Mouse (Mus musculus) kidney, postnatal 36 days (tissue): ENCODE measurements at regions not wholly inside any gene's neighbourhood (a gene's known extent, or its start where the extent isn't known, plus 50 kb on each side); places are given as distances from the start of the nearest gene placed in this dataset.

Experiments used
- DNase-seq, 2 experiments: peaks; one replicate each; pipeline ENCODE4 v3.0.0; 2021 to 2022; ENCODE audit warnings: mixed read lengths in 2 of 2

GRCm38 (mm10) chr9:84296456-84296855 is 371.5 kb downstream of the Bckdhb start:
- no peak for DNase-seq

GRCm38 (mm10) chr9:84304398-84304797 is 379.5 kb downstream of the Bckdhb start:
- peak in 1 of 2 experiments; percentile 3 for DNase-seq

GRCm38 (mm10) chr9:84318811-84319210 is 393.9 kb downstream of the Bckdhb start:
- no peak for DNase-seq

GRCm38 (mm10) chr9:84319338-84319737 is 394.4 kb downstream of the Bckdhb start:
- no peak for DNase-seq

- DNase-seq, result peak in 1 of 2 experiments; percentile 21
These were observed 398.2 kb downstream of the Bckdhb start for GRCm38 (mm10) chr9:84323145-84323544.

GRCm38 (mm10) chr9:84331083-84331602 is 406.2 kb downstream of the Bckdhb start:
- DNase-seq, result no peak

GRCm38 (mm10) chr9:84343435-84344095 is 418.6 kb downstream of the Bckdhb start:
- DNase-seq, result peak; percentile 48 to 83

- DNase-seq, result no peak
These were observed 425.3 kb downstream of the Bckdhb start for GRCm38 (mm10) chr9:84350223-84350622.

- no peak for DNase-seq
These were observed 429.5 kb downstream of the Bckdhb start for GRCm38 (mm10) chr9:84354409-84354808.

GRCm38 (mm10) chr9:84356167-84356566 is 431.2 kb downstream of the Bckdhb start:
- DNase-seq, result no peak

- DNase-seq, result no peak
These were observed 434.9 kb downstream of the Bckdhb start for GRCm38 (mm10) chr9:84359879-84360278.

- no peak for DNase-seq
These were observed 435.5 kb downstream of the Bckdhb start for GRCm38 (mm10) chr9:84360484-84360883.

- DNase-seq, result no peak
These were observed 438.5 kb downstream of the Bckdhb start for GRCm38 (mm10) chr9:84363478-84363877.

- DNase-seq, result no peak
These were observed 444.3 kb downstream of the Bckdhb start for GRCm38 (mm10) chr9:84369200-84369599.

- DNase-seq, result no peak
These were observed 445.3 kb downstream of the Bckdhb start for GRCm38 (mm10) chr9:84370260-84370659.

GRCm38 (mm10) chr9:84375746-84376145 is 450.8 kb downstream of the Bckdhb start:
- DNase-seq, result no peak

GRCm38 (mm10) chr9:84376621-84377020 is 451.7 kb downstream of the Bckdhb start:
- no peak for DNase-seq

GRCm38 (mm10) chr9:84381942-84382341 is 457.0 kb downstream of the Bckdhb start:
- no peak for DNase-seq

- no peak for DNase-seq
These were observed 464.9 kb downstream of the Bckdhb start for GRCm38 (mm10) chr9:84389831-84390230.

GRCm38 (mm10) chr9:84394536-84395314 is 469.8 kb downstream of the Bckdhb start:
- no peak for DNase-seq

GRCm38 (mm10) chr9:84399481-84399880 is 474.5 kb downstream of the Bckdhb start:
- DNase-seq, result no peak

- DNase-seq, result no peak
These were observed 483.6 kb downstream of the Bckdhb start for GRCm38 (mm10) chr9:84408260-84409203.
